Mouse (Mus musculus): ENCODE data around the gene Asic1.

DNA sequence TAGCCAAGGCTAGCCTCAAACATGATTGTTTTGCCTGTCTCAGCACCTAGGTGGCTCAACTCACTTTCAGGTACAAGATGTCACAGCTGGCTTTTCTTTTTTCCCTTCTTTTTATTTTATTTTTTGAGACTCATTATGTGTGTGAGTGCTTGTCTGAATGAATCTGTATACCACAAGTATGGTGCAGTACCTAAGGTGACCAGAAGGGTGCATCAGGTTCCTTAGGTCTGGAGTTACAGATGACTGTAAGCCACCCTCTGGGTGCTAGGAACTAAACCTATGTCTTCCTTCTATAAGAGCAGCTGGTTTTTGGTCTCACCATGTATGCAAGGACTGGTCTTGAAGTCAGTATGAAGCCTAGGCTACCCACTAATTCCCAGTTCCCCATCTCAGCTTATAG, 38.5 kb upstream of the Asic1 start:
- TF ChIP-seq POLR2A (IDR thresholded peaks at IDR 0.05; ENCODE audit: insufficient read depth, low read depth, low read length) (no peak), CTCF (IDR thresholded peaks at IDR 0.05; ENCODE audit: insufficient read depth, low read depth, low read length) (no peak)
